ENCODE assay signal across 8 mouse cellular contexts in the genomic region with DNA sequence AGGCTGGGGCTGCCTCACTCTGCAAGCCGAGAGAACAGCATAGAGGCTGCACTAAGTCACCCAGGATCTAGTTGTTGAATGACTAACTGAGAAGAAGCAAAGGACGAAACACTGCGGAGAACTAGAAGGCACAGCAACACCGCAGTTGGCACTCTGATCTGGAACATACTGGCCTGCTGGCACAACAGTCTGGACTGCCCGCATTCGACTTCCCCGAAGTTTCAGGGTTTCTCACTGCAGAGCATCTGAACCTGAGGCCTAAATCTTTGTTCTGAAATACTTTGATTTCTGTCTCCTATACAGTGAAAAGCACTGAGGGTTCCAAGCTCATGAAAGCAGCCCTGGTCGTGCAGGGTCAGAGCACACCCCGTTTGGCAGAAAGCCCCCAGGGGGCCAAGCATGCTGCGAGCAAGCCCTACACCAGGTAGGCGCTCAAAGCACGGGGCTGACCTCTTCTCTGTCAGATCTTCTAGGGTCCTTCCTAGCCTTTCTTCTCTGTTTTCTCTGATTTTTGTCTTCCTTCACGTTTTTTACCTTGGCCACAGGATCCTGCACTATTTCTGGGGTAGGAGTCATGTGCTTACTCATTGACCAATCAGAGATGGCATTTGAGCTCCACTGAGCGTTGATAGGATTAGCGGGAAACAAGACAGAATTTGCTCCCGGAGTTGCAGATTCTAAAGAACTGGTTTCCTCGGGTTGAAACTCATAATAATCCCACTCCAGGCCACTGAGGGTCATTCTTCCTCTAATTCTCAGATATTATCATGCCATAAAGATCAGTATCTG. TPM values are rescaled to one million over a fixed set of nuclear protein-coding genes. Genes with fewer than 3 reads are reported as not detected.
DNase-seq lines count a peak whose midpoint lies in the region; ATAC-seq lines count a peak whose summit lies in the region.

No protein-coding gene starts in this region.

- ATAC-seq in cerebellum, adult (ENCODE audit: insufficient number of reproducible peaks, low FRiP score, low TSS enrichment): peak; percentile 83
- ATAC-seq in granulocyte monocyte progenitor cell, adult 5-6 weeks (replicated peaks; ENCODE audit: poor library complexity, severe bottlenecking): peak; percentile 70
- peak; percentile 83 for ATAC-seq in megakaryocyte progenitor cell, adult 5-6 weeks (replicated peaks; ENCODE audit: poor library complexity)

- no peak for DNase-seq in cerebellum, postnatal 4 days (ENCODE audit: low spot score in 2 of 2)
- peak; percentile 30 for DNase-seq in cerebellum, adult 11-12 months
- no peak for DNase-seq in frontal cortex, adult 2 months (ENCODE audit: extremely low spot score in 1 of 2, low spot score in 1 of 2)
- no peak for DNase-seq in adrenal gland, adult 2 months
- no peak for DNase-seq in adrenal gland, postnatal 4 days (ENCODE audit: low spot score in 2 of 2)

RNA-seq across cellular contexts. Expression of a gene that starts 33.6 kb away (rescaled TPM):
- total RNA-seq in granulocyte monocyte progenitor cell, adult 5-6 weeks (2014; fragmentation: Nextera tagmentation): 19.6 and 28.0 TPM in 2 replicates
- total RNA-seq in granulocyte monocyte progenitor cell, adult 5-6 weeks (2017): 40.2 and 82.2 TPM in 2 replicates
- 16.4 and 33.8 TPM in 2 replicates for total RNA-seq in megakaryocyte progenitor cell, adult 5-6 weeks (2015)
- 58.5 and 87.4 TPM in 2 replicates for total RNA-seq in megakaryocyte progenitor cell, adult 5-6 weeks (2017)
- polyA plus RNA-seq in frontal cortex, adult 2 months (2012; rRNA removed): 58.5 and 67.1 TPM in 2 replicates
- 10 to 100 TPM; 48.4 to 54.0 TPM for total RNA-seq in adrenal gland, adult 2 months (2021)
- polyA plus RNA-seq in adrenal gland, adult 2 months (2012; rRNA removed): 9.7 and 11.3 TPM in 2 replicates
- total RNA-seq in adrenal gland, postnatal 4 days (2021): 10 to 100 TPM; 61.0 to 65.9 TPM
